Mouse (Mus musculus) lung, embryonic 16.5 days (tissue): ENCODE data around the gene Traf3ip1. TPM values are rescaled to one million over a fixed set of nuclear protein-coding genes. Genes with fewer than 3 reads are reported as not detected.

Experiments used
- ATAC-seq: fragments of 200-750 bp; cut with Nextera tagmentation; 2 replicates; pipeline ENCODE4 v1.8.0; 2017; ENCODE audit warnings: low read depth, mild to moderate bottlenecking, moderate library complexity
- H3K27ac ChIP-seq: fragments of 300-500 bp; sonication (generic); 2 replicates; pipeline ENCODE4 v1.5.1; 2014; ENCODE audit warnings: mild to moderate bottlenecking, control low read depth, low read length
- H3K27me3 ChIP-seq: fragments of 300-500 bp; sonication (generic); 2 replicates; pipeline ENCODE4 v1.6.1; 2014; ENCODE audit warnings: low read depth, low read length, mixed read lengths; ENCODE audit not compliant: control insufficient read depth, insufficient read depth
- H3K36me3 ChIP-seq: fragments of 300-500 bp; sonication (generic); 2 replicates; pipeline ENCODE4 v1.6.1; 2014; ENCODE audit warnings: low read length; ENCODE audit not compliant: control insufficient read depth, insufficient read depth
- H3K4me1 ChIP-seq: fragments of 300-500 bp; sonication (generic); replicated peaks from 2 replicates; pipeline ENCODE4 v1.6.1; 2014; ENCODE audit warnings: low read length, mixed read lengths; ENCODE audit not compliant: control insufficient read depth, insufficient read depth
- H3K4me2 ChIP-seq: fragments of 300-500 bp; sonication (generic); 2 replicates; pipeline ENCODE4 v1.6.1; 2014; ENCODE audit warnings: low read depth, low read length, control low read depth
- H3K4me3 ChIP-seq: fragments of 300-500 bp; sonication (generic); 2 replicates; pipeline ENCODE4 v1.5.1; 2014; ENCODE audit warnings: mild to moderate bottlenecking, low read length, control low read depth
- H3K9ac ChIP-seq: fragments of 300-500 bp; sonication (generic); 2 replicates; pipeline ENCODE4 v1.6.1; 2014; ENCODE audit warnings: low read length, control low read depth
- H3K9me3 ChIP-seq: fragments of 300-500 bp; sonication (generic); 2 replicates; pipeline ENCODE4 v1.6.1; 2016; ENCODE audit warnings: low read length; ENCODE audit not compliant: control insufficient read depth
- WGBS: fragments of 180-500 bp; shearing (Covaris S2); extraction: QIAGEN DNeasy Blood & Tissue Kit; methylation state at CpG from one replicate; pipeline ENCODE4 v1.1.7; 2014; 5-methylcytosine and 5-hydroxymethylcytosine counted together
- polyA plus RNA-seq: library from polyadenylated mRNA; unstranded; fragments of >200 nt; fragmentation: Nextera tagmentation; extraction: Ambion mirVana; gene quantifications from 2 replicates; pipeline ENCODE4 v1.2.1, GENCODE M21; 2015

Gene Traf3ip1
- polyA plus RNA-seq, 1 experiment from 2014 or later: 13.0 TPM

DNA sequence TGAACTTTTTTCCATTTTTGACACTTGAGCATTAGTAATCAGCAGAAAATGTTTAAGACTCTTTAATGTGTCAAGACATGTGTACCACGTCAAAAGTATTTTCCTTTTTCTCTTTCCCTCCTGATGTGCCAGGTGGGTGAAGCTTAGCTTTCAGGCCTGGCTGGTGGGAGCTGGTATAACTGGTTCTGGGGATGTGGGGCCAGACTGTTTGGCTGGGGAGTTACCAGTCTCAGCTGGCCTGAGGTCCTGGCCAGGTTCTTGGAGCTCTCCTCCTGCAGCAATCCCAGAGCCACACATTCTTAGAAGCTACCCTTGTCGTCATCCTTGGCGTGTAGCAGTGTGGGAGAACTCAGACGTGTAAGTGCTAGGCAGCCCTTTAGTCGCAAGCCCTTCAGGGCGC, 21.2 kb downstream of the Traf3ip1 start:
- H3K9ac ChIP-seq: no peak overlapping the region
- no peak overlapping the region for H3K4me3 ChIP-seq
- ATAC-seq: no peak
- H3K9me3 ChIP-seq: no peaks in the 10 kb centered on the region
- no peak overlapping the region for H3K4me2 ChIP-seq
- no peak overlapping the region for H3K27ac ChIP-seq
- 69% methylated on average over 6 of the region's 6 CpGs for WGBS
- no peaks in the 10 kb centered on the region for H3K4me1 ChIP-seq
- no peaks in the 10 kb centered on the region for H3K36me3 ChIP-seq
- H3K27me3 ChIP-seq: no peaks in the 10 kb centered on the region

DNA sequence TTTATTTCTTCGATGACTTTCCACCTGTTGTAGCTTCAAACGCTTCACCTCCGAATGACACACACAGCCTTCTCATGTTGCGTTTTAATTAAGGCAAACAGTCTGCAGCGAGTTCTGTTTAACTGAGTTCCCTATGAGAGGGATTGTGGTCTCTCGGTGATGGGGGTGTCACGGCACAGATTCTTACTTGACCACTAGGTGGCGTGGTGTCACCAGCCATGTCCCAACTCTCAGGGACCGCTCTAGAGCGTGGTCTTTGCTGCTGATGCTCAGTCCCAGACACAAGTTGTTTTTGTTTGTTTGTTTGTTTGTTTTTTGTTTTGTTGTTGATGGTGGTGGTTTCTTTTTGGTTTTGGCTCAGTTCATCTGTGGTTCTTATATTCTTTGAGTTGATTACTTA, 29.3 kb downstream of the Traf3ip1 start:
- 15% methylated on average over 10 of the region's 10 CpGs for WGBS
- ATAC-seq: peak; percentile 64; the same call in 1 of the 2 replicates

DNA sequence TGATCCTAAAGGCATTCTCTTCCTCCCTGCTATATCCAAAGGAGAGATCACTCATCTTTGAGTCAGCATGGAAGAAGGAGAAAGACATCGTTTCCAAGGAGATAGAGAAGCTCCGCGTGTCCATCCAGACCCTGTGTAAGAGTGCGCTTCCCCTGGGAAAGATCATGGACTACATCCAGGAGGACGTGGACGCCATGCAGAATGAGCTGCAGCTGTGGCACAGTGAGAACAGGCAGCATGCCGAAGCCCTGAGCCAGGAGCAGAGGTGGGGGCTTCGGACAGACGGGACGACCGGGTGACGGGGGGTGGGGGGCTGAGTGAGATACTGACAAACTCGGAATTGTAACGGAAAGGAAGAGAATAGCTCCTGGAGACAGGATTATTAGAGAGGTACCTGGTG, 31.4 kb downstream of the Traf3ip1 start:
- ATAC-seq: no peak
- WGBS: 87% methylated on average over 14 of the region's 14 CpGs
- H3K36me3 ChIP-seq: 0 out of 2 replicates have a peak, but pooled peaks cover 3% of the 10 kb centered on the region
- H3K27me3 ChIP-seq: no peaks in the 10 kb centered on the region
- H3K27ac ChIP-seq: no peak overlapping the region
- H3K9me3 ChIP-seq: no peaks in the 10 kb centered on the region
- H3K4me1 ChIP-seq: no peaks in the 10 kb centered on the region
- no peak overlapping the region for H3K4me3 ChIP-seq
- H3K4me2 ChIP-seq: no peak overlapping the region
- H3K9ac ChIP-seq: no peak overlapping the region

More for the DNA sequence above, 29.3 kb downstream of the Traf3ip1 start:
- Histone ChIP-seq H3K4me3 (no peak overlapping the region), H3K9ac (no peak overlapping the region), H3K4me1 (no peaks in the 10 kb centered on the region), H3K4me2 (no peak overlapping the region), H3K9me3 (no peaks in the 10 kb centered on the region), H3K27me3 (no peaks in the 10 kb centered on the region), H3K27ac (no peak overlapping the region), H3K36me3 (0 out of 2 replicates have a peak, but pooled peaks cover 3% of the 10 kb centered on the region)

DNA sequence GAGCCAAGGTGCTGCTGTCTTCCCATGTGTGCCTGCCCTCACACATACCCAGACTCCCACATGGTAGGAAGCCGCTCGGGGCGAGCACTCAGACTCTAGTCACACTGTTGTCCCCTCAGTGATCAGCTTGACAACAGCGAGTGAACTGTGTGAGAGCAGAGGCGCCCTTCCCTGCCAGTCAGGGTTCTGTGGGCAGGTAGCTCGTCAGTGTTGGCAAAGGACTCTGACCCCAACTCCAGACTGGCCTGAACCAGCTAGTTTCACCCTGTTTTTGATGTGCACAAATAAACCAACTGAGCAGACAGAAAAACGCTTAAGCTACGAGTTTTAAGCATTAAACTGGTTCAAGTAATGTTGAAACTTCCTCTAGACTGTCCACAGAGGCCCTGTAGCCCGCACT, 35.7 kb downstream of the Traf3ip1 start:
- 87% methylated on average over 9 of the region's 9 CpGs for WGBS
- Histone ChIP-seq H3K27ac (no peak overlapping the region), H3K4me1 (0 out of 2 replicates have a peak, but pooled peaks cover 3% of the 10 kb centered on the region), H3K36me3 (0 out of 2 replicates have a peak, but pooled peaks cover under 1% of the 10 kb centered on the region), H3K9ac (no peak overlapping the region), H3K9me3 (no peaks in the 10 kb centered on the region), H3K4me3 (no peak overlapping the region), H3K4me2 (no peak overlapping the region), H3K27me3 (no peaks in the 10 kb centered on the region)
- no peak for ATAC-seq

DNA sequence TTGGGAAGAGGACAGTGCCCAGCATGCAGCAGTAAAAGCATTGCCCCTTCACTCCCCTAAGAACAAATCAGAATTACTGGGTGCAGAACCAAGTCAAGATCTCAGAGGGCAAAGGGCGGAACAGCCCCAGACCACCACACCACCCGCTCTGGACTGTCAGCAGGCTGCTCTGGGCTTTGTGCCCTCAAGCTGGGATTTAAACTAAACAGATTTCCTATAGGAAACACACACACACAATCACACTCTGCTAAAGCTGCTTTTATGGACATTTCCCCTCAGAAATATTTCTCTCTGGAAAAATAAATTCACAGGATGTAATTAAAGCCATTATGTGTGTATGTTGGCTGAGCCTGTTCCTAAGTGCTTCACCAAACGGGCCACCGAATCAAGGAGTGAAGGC, 37.8 kb downstream of the Traf3ip1 start:
- H3K9me3 ChIP-seq: no peaks in the 10 kb centered on the region
- H3K4me2 ChIP-seq: no peak overlapping the region
- H3K27ac ChIP-seq: no peak overlapping the region
- H3K4me3 ChIP-seq: no peak overlapping the region
- no peak for ATAC-seq
- H3K4me1 ChIP-seq: 0 out of 2 replicates have a peak, but pooled peaks cover 3% of the 10 kb centered on the region
- H3K9ac ChIP-seq: no peak overlapping the region
- H3K27me3 ChIP-seq: no peaks in the 10 kb centered on the region
- no peaks in the 10 kb centered on the region for H3K36me3 ChIP-seq
- WGBS: 77% methylated on average over 4 of the region's 4 CpGs

DNA sequence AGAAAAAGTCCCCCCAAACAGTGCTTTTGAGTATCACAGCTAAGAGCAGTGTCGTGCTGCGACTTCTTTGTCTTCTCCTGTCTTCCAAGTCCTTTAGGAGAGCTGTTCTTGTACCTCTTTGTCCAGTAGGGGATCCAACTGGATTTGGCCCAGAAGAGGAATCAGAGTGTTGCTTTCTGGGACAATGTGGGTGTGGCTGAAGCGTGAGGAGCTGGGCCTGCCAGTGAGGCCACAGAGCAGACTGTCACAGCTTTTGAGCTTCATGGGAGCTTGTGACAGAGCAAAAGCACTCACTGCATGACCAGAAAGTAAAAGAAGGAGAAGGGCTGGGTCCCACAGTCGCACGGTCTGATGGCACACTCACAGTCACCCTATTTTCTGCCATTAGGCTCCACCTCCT, 38.4 kb downstream of the Traf3ip1 start:
- ATAC-seq: no peak
- Histone ChIP-seq H3K9ac (no peak overlapping the region), H3K27me3 (no peaks in the 10 kb centered on the region; the same call in 1 of the 2 replicates), H3K9me3 (no peaks in the 10 kb centered on the region), H3K4me1 (0 out of 2 replicates have a peak, but pooled peaks cover 5% of the 10 kb centered on the region), H3K27ac (no peak overlapping the region), H3K4me2 (no peak overlapping the region), H3K4me3 (no peak overlapping the region), H3K36me3 (no peaks in the 10 kb centered on the region)
- 82% methylated on average over 5 of the region's 5 CpGs for WGBS

DNA sequence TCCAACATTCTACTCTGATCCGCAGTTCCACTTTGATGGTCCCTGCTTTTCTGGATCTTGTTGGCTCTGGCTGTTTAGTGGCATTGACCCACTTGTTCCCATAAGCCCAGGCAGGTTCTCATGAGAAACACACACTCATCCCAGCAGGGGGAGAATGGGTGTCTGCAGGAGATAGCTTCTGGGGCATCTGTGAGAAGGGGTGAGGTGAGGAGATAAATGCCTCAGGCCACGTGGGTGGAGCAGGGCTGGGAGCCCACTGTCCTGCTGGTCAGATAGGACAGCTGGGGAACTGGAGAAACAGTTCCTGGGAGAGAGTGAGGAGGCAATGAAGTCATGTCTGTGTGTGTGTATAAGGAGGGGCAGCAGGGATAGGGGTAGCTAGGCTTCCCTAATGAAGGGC, 39.0 kb downstream of the Traf3ip1 start:
- Histone ChIP-seq H3K4me1 (0 out of 2 replicates have a peak, but pooled peaks cover 5% of the 10 kb centered on the region), H3K9ac (no peak overlapping the region), H3K27ac (no peak overlapping the region), H3K4me2 (no peak overlapping the region), H3K9me3 (no peaks in the 10 kb centered on the region), H3K4me3 (no peak overlapping the region), H3K27me3 (peaks cover 1% of the 10 kb centered on the region; the same call in 1 of the 2 replicates), H3K36me3 (no peaks in the 10 kb centered on the region)
- 47% methylated on average over 2 of the region's 2 CpGs for WGBS
- ATAC-seq: no peak

DNA sequence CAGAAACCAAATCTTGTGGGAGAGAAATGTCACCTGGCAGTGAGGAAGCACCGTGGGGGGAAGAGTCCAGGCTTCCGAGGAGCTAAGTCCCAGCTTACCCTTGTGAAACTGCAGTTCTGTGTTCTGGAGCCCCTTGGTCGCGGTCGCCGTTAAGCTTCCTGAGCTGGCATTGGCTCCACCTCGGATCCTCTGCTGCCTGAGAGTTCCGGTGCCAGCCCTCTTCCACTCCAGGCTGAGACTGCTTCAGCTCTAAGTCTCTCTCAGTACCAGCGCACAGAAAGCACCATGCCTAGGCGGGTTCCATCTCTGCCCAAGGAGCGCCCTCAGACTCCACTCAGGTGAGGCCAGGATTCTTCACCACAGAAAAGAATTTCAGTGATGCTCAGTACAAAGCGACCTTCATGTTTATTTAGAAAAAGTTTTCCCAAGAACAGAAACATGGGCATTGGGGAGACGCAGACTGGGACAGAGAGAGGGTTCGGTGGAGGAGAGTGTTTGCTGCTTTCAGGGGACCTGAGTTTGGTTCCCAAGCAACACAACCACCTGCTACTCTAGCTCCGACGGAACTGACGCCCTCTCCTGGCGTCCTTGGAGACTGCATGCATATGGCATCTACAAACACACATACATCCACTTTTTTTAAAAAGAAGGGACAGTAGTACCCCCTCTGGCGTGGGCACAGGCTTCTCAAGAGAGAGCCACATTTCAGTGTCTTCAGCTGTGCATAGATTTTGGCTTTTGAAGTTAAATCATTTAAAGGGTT, 39.7 kb downstream of the Traf3ip1 start:
- peaks cover 6% of the 10 kb centered on the region; the same call in 1 of the 2 replicates for H3K27me3 ChIP-seq
- WGBS: 62% methylated on average over 19 of the region's 19 CpGs
- H3K36me3 ChIP-seq: no peaks in the 10 kb centered on the region
- H3K9me3 ChIP-seq: no peaks in the 10 kb centered on the region
- H3K27ac ChIP-seq: 0 out of 2 replicates have a peak overlapping the region, but pooled peaks have one; percentile 13
- no peak overlapping the region for H3K4me3 ChIP-seq
- no peak overlapping the region for H3K9ac ChIP-seq
- no peak overlapping the region for H3K4me2 ChIP-seq
- ATAC-seq: no peak
- 0 out of 2 replicates have a peak, but pooled peaks cover 5% of the 10 kb centered on the region for H3K4me1 ChIP-seq

DNA sequence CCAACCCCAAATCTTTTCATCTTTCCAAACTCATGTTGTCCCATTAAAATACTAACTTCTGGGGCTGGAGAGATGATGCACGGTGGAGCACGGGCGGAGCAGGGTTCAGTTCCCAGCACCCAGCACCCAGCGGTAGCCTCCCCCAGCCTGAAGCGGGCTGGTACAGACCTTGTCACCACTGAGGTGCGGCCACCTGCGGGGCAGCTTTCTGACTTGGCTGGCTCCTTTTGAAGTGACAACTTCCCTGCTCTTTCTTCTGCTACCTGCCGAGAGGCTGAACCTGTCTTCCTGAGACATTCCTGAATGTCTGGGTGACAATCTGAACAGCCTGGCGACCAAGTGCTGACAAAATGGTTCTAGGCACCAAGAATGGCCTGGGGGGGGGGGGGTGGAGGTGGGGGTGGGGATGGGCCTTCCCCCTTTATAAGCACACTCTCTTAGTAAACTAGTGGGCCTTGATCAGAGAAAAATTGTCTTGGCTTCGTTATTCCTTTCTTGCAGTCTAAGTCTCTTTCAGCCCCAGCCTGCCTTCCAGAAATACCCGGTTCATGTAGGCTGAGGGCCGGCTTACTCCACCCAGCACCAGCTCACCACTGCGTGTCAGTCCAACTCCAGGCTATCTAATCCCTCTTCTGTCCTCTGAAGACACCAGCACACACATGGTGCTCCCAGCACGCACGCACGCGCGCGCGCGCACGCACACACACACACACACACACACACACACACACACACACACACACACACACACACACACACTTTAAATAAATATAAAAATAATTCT, 43.5 kb downstream of the Traf3ip1 start:
- no peak overlapping the region for H3K4me3 ChIP-seq
- no peak overlapping the region for H3K4me2 ChIP-seq
- H3K9ac ChIP-seq: no peak overlapping the region
- 17% methylated on average over 22 of the region's 22 CpGs for WGBS
- H3K4me1 ChIP-seq: peaks cover 20% of the 10 kb centered on the region
- H3K27me3 ChIP-seq: peaks cover 9% of the 10 kb centered on the region; the same call in 1 of the 2 replicates
- ATAC-seq: no peak
- no peaks in the 10 kb centered on the region for H3K36me3 ChIP-seq
- H3K9me3 ChIP-seq: no peaks in the 10 kb centered on the region
- H3K27ac ChIP-seq: peak overlapping the region; percentile 77
